Mouse (Mus musculus) stomach, embryonic 16.5 days (tissue): ENCODE results near the gene Jam3. TPM values are rescaled to one million over a fixed set of nuclear protein-coding genes. Genes with fewer than 3 reads are reported as not detected.

Source experiments
- ATAC-seq: fragments of 200-750 bp; cut with Nextera tagmentation; 2 replicates; pipeline ENCODE4 v1.8.0; 2017; ENCODE audit warnings: moderate number of reproducible peaks, moderate TSS enrichment; ENCODE audit not compliant: insufficient read depth, low FRiP score
- H3K27ac ChIP-seq: fragments of 300-500 bp; sonication (generic); 2 replicates; pipeline ENCODE4 v1.5.1; 2014; ENCODE audit warnings: low read length
- H3K27me3 ChIP-seq: fragments of 300-500 bp; sonication (generic); 2 replicates; pipeline ENCODE4 v1.6.1; 2014; ENCODE audit warnings: low read length, control low read depth, mixed read lengths; ENCODE audit not compliant: control insufficient read depth, insufficient read depth
- H3K36me3 ChIP-seq: fragments of 300-500 bp; sonication (generic); 2 replicates; pipeline ENCODE4 v1.6.1; 2014; ENCODE audit warnings: low read length; ENCODE audit not compliant: control insufficient read depth, insufficient read depth
- H3K4me1 ChIP-seq: fragments of 300-500 bp; sonication (generic); 2 replicates; pipeline ENCODE4 v1.6.1; 2014; ENCODE audit warnings: low read length, control low read depth, mixed read lengths; ENCODE audit not compliant: control insufficient read depth, insufficient read depth
- H3K4me2 ChIP-seq: fragments of 300-500 bp; sonication (generic); 2 replicates; pipeline ENCODE4 v1.6.1; 2014; ENCODE audit warnings: low read depth, low read length, mixed read lengths
- H3K4me3 ChIP-seq: fragments of 300-500 bp; sonication (generic); replicated peaks from 2 replicates; pipeline ENCODE4 v1.5.1; 2014; ENCODE audit warnings: mild to moderate bottlenecking, low read length
- H3K9ac ChIP-seq: fragments of 300-500 bp; sonication (generic); 2 replicates; pipeline ENCODE4 v1.6.1; 2014; ENCODE audit warnings: low read length
- H3K9me3 ChIP-seq: fragments of 300-500 bp; sonication (generic); replicated peaks from 2 replicates; pipeline ENCODE4 v1.6.1; 2016; ENCODE audit warnings: low read length, control low read depth; ENCODE audit not compliant: control insufficient read depth
- WGBS: fragments of 180-500 bp; shearing (Covaris S2); extraction: QIAGEN DNeasy Blood & Tissue Kit; methylation state at CpG from one replicate; pipeline ENCODE4 v1.1.7; 2014; 5-methylcytosine and 5-hydroxymethylcytosine counted together
- polyA plus RNA-seq: library from polyadenylated mRNA; unstranded; fragments of >200 nt; fragmentation: Nextera tagmentation; extraction: Ambion mirVana; gene quantifications from 2 replicates; pipeline ENCODE4 v1.2.1, GENCODE M21; 2015

Jam3 gene
- polyA plus RNA-seq, 1 experiment from 2014 or later: 59.6 TPM

- Histone ChIP-seq H3K36me3 (no peaks in the 10 kb centered on the region), H3K4me1 (no peaks in the 10 kb centered on the region), H3K4me2 (no peak overlapping the region), H3K27me3 (no peaks in the 10 kb centered on the region), H3K27ac (no peak overlapping the region), H3K4me3 (no peak overlapping the region), H3K9ac (no peak overlapping the region), H3K9me3 (no peaks in the 10 kb centered on the region)
- no peak for ATAC-seq
- WGBS: 66% methylated on average over 1 of the region's 1 CpGs
Observed at GRCm38 (mm10) chr9:27134410-27134809, 20.8 kb downstream of the Jam3 start.

GRCm38 (mm10) chr9:27128629-27129028, 26.6 kb downstream of the Jam3 start:
- 0 out of 2 replicates have a peak, but pooled peaks cover 5% of the 10 kb centered on the region for H3K9me3 ChIP-seq
- H3K4me3 ChIP-seq: no peak overlapping the region
- 59% methylated on average over 4 of the region's 4 CpGs for WGBS
- H3K27ac ChIP-seq: no peak overlapping the region
- H3K4me2 ChIP-seq: no peak overlapping the region
- H3K36me3 ChIP-seq: no peaks in the 10 kb centered on the region
- no peak for ATAC-seq
- H3K27me3 ChIP-seq: no peaks in the 10 kb centered on the region
- no peaks in the 10 kb centered on the region for H3K4me1 ChIP-seq
- no peak overlapping the region for H3K9ac ChIP-seq

GRCm38 (mm10) chr9:27126543-27126942, 28.7 kb downstream of the Jam3 start:
- Histone ChIP-seq H3K9ac (no peak overlapping the region), H3K27me3 (no peaks in the 10 kb centered on the region), H3K36me3 (no peaks in the 10 kb centered on the region), H3K27ac (no peak overlapping the region), H3K4me2 (no peak overlapping the region), H3K9me3 (0 out of 2 replicates have a peak, but pooled peaks cover 5% of the 10 kb centered on the region), H3K4me1 (no peaks in the 10 kb centered on the region), H3K4me3 (no peak overlapping the region)
- ATAC-seq: no peak
- WGBS: 84% methylated on average over 6 of the region's 6 CpGs

- Histone ChIP-seq H3K9ac (no peak overlapping the region), H3K27ac (no peak overlapping the region), H3K4me1 (no peaks in the 10 kb centered on the region), H3K4me3 (no peak overlapping the region), H3K36me3 (no peaks in the 10 kb centered on the region), H3K27me3 (no peaks in the 10 kb centered on the region), H3K9me3 (0 out of 2 replicates have a peak, but pooled peaks cover 5% of the 10 kb centered on the region), H3K4me2 (no peak overlapping the region)
- WGBS: 47% methylated on average over 6 of the region's 6 CpGs
- ATAC-seq: no peak
Observed at GRCm38 (mm10) chr9:27125450-27125849, 29.8 kb downstream of the Jam3 start.

GRCm38 (mm10) chr9:27123947-27124346, 31.3 kb downstream of the Jam3 start:
- 54% methylated on average over 2 of the region's 2 CpGs for WGBS
- ATAC-seq: no peak
- H3K27ac ChIP-seq: no peak overlapping the region
- no peaks in the 10 kb centered on the region for H3K27me3 ChIP-seq
- H3K4me1 ChIP-seq: no peaks in the 10 kb centered on the region
- H3K9ac ChIP-seq: no peak overlapping the region
- 0 out of 2 replicates have a peak, but pooled peaks cover 5% of the 10 kb centered on the region for H3K9me3 ChIP-seq
- no peak overlapping the region for H3K4me3 ChIP-seq
- no peak overlapping the region for H3K4me2 ChIP-seq
- H3K36me3 ChIP-seq: no peaks in the 10 kb centered on the region

- no peak overlapping the region for H3K9ac ChIP-seq
- H3K4me1 ChIP-seq: no peaks in the 10 kb centered on the region
- H3K27me3 ChIP-seq: no peaks in the 10 kb centered on the region
- H3K36me3 ChIP-seq: no peaks in the 10 kb centered on the region
- WGBS: 72% methylated on average over 4 of the region's 4 CpGs
- H3K4me2 ChIP-seq: no peak overlapping the region
- H3K4me3 ChIP-seq: no peak overlapping the region
- H3K27ac ChIP-seq: no peak overlapping the region
- no peak for ATAC-seq
- 0 out of 2 replicates have a peak, but pooled peaks cover 5% of the 10 kb centered on the region for H3K9me3 ChIP-seq
Observed at GRCm38 (mm10) chr9:27122963-27123362, 32.3 kb downstream of the Jam3 start.

GRCm38 (mm10) chr9:27122076-27122475, 33.1 kb downstream of the Jam3 start:
- H3K9ac ChIP-seq: no peak overlapping the region
- H3K9me3 ChIP-seq: 0 out of 2 replicates have a peak, but pooled peaks cover 5% of the 10 kb centered on the region
- no peak overlapping the region for H3K4me2 ChIP-seq
- no peaks in the 10 kb centered on the region for H3K4me1 ChIP-seq
- H3K27ac ChIP-seq: no peak overlapping the region
- 90% methylated on average over 4 of the region's 4 CpGs for WGBS
- no peak overlapping the region for H3K4me3 ChIP-seq
- ATAC-seq: no peak
- no peaks in the 10 kb centered on the region for H3K27me3 ChIP-seq
- no peaks in the 10 kb centered on the region for H3K36me3 ChIP-seq

- ATAC-seq: no peak
- H3K36me3 ChIP-seq: no peaks in the 10 kb centered on the region
- H3K4me1 ChIP-seq: no peaks in the 10 kb centered on the region
- no peak overlapping the region for H3K4me3 ChIP-seq
- no peak overlapping the region for H3K27ac ChIP-seq
- no peaks in the 10 kb centered on the region for H3K27me3 ChIP-seq
- WGBS: 78% methylated on average over 9 of the region's 9 CpGs
- H3K9ac ChIP-seq: no peak overlapping the region
- H3K4me2 ChIP-seq: no peak overlapping the region
- H3K9me3 ChIP-seq: no peaks in the 10 kb centered on the region
Observed at GRCm38 (mm10) chr9:27121254-27121653, 34.0 kb downstream of the Jam3 start.

- WGBS: 85% methylated on average over 3 of the region's 3 CpGs
- H3K27ac ChIP-seq: no peak overlapping the region
- ATAC-seq: no peak
Observed at GRCm38 (mm10) chr9:27111756-27112155, 43.5 kb downstream of the Jam3 start.

More at GRCm38 (mm10) chr9:27111756-27112155, 43.5 kb downstream of the Jam3 start:
- Histone ChIP-seq H3K27me3 (no peaks in the 10 kb centered on the region), H3K9me3 (no peaks in the 10 kb centered on the region), H3K4me1 (no peaks in the 10 kb centered on the region; the same call in 1 of the 2 replicates), H3K36me3 (no peaks in the 10 kb centered on the region), H3K9ac (no peak overlapping the region), H3K4me2 (no peak overlapping the region), H3K4me3 (no peak overlapping the region)
